Mouse (Mus musculus) fat pad, adult 2 months (tissue): ENCODE data around the gene E330009J07Rik.

Experiments
- DNase-seq: peaks from one replicate; pipeline ENCODE4 v3.0.0-alpha.2; 2011; ENCODE audit warnings: low read depth, low spot score; ENCODE audit errors: extremely low read depth

The E330009J07Rik gene

GRCm38 (mm10) chr6:40436047-40436483 is at the start of gene E330009J07Rik:
E330009J07Rik (minus strand) TSS chr6:40436135.
- DNase-seq: no peak

- DNase-seq: no peak
Measured at GRCm38 (mm10) chr6:40482318-40482717, 46.4 kb upstream of the E330009J07Rik start.

- no peak for DNase-seq
Measured at GRCm38 (mm10) chr6:40479705-40480104, 43.8 kb upstream of the E330009J07Rik start.

DNA sequence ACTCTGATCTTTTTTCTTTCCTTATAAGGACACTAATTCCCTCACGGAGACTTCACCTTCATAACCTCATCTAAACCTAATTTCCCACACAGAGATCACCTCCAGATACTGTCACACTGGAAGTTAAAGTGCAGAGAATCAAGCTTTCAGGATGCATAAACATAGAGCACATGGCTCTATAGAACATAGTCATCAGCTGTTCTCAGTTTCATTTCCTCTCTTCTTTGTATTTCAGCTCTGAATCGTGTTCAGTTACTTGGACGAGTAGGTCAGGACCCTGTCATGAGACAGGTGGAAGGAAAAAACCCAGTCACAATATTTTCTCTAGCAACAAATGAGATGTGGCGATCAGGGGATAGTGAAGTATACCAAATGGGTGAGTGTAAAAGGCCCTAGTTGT is 40.2 kb upstream of the E330009J07Rik start:
- DNase-seq: no peak

DNA sequence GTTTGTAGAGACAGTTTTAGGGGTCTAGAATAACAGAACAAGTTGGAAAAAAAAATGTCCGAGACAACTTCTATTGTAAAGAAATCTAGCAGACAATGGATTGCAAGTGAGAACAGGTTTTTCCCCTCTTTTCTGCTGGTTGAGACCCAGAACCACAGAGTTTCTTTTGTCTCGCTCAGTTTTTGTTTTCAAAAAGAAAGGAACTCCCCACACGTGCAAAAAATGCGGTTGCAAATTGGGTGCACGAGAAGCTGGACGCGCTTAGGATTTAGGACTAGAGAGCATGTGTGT is 35.7 kb upstream of the E330009J07Rik start:
- DNase-seq: no peak

GRCm38 (mm10) chr6:40470916-40471719 is 35.2 kb upstream of the E330009J07Rik start, which contains the start of gene Ssbp1:
Ssbp1 (plus strand) TSS chr6:40471352.
- peak; percentile 39 for DNase-seq

DNA sequence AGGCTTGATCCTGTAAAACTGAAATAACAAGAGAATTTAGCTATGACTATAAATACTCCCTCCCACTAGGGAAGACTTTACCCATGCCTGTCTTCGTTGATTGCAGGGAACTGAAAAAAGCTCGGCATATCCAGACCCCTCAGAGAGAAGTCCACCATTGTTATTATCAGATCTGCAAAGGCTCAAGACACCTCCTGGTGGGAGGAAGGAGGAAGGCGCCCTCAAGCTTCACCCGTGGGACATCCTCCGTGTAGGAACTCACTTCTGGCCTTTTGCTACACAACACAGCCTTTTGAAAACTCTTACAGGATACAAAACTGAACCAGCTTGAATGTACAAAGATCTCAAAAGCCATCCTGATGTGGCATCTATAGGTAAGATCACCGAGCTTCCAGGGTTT is 29.8 kb upstream of the E330009J07Rik start:
- DNase-seq: no peak

DNA sequence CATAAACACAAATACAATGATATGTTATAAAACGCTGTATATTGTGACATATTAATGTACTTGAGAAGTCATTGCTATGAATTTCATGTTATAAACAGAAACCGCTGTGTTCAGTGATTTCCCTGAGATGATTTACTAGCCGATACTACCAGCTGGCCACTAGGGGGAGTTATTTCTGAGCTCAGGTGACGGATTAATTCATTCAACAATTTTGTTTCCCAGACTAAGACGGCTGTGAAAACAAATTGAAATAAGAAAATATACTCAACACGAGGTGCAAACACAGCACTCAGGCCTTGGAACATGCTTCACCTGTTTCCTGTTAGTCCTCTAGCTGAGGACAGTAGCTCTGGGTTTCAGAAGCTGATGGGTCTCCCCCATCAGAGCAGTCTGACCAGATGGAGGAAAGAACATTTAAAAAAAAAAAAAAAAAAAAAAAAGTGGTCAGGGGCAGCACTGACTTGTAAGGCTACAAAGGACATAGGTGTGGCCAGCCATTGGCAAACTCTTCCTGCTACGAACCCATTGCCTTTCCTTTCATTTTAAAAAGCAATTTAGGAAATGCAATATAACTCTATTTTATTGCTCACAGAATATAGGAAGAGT is 18.6 kb upstream of the E330009J07Rik start:
- DNase-seq: no peak

- DNase-seq: no peak
Measured at GRCm38 (mm10) chr6:40448626-40449025, 12.7 kb upstream of the E330009J07Rik start.

- DNase-seq: no peak
Measured at GRCm38 (mm10) chr6:40443281-40443928, 7.5 kb upstream of the E330009J07Rik start.

GRCm38 (mm10) chr6:40441755-40442154 is 5.8 kb upstream of the E330009J07Rik start:
- no peak for DNase-seq

- DNase-seq: no peak
Measured at GRCm38 (mm10) chr6:40441276-40441675, 5.3 kb upstream of the E330009J07Rik start.

DNA sequence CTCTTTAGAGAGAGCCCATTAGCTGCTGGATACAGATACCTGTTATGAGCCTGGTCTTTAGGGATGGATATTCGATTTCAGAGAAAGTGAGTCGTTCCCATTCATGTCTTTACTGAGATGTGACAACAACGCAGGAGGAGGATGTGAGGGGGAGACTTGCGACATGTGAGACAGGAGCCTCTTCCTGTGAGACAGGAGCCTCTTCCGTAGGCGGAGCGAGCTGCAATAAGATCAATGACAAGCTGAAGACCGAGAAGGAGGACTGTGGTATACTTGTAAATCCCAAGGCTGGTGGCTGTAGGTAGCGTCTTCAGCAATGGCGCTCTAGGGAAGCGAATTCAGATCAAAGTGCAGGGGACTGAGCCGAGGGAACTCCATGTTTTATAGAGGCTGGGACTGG is 3.8 kb upstream of the E330009J07Rik start:
- no peak for DNase-seq

- no peak for DNase-seq
Measured at GRCm38 (mm10) chr6:40438936-40439335, 3.0 kb upstream of the E330009J07Rik start, which contains the start of gene Wee2. Wee2 (plus strand) TSS chr6:40439088.

DNA sequence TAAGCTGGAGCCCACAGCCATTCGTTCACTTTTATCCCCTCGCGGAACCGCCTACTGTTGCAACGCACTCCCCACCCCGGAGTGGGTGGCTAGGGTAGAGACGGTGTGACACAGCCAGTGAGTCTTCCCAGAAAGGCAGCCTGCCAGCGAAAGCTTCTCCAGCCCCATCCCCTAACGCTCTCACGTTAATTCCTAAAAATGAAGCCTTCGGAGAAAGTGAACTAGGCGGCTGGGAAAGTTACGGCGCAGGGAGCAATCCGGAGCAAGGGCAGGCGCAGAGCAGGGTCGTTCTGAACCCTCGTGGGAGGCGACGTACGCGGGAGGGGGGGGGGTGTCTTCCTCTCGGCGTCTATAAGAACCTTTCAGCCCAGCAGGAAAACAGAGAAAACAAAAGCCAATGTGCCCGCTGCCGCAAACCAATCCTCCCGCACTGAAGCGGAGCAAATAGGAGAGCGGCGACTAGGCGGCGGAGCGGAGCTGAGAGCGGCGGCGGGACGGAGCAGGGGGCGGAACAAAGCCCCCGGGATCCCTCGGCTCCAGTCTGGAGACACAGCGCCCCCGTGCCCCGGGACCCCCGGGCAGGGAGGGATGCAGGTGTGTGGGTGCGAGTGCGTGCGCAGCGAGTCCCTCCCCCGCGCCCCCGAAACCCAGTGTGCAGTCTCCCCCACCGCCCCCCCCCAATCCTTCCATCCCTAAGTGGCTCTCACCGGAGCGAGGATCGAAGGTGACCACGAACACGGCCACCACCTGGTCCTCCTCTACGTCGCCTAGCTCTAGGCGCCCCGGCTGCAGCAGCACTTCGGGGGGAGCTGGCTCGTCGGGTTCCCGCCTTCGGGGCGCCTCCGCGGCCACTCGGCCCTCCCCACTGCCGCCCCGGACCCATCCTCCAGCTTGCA is 536 bp downstream of the E330009J07Rik start:
- DNase-seq: no peak

- DNase-seq: no peak
Measured at GRCm38 (mm10) chr6:40434697-40435096, 1.2 kb downstream of the E330009J07Rik start.

DNA sequence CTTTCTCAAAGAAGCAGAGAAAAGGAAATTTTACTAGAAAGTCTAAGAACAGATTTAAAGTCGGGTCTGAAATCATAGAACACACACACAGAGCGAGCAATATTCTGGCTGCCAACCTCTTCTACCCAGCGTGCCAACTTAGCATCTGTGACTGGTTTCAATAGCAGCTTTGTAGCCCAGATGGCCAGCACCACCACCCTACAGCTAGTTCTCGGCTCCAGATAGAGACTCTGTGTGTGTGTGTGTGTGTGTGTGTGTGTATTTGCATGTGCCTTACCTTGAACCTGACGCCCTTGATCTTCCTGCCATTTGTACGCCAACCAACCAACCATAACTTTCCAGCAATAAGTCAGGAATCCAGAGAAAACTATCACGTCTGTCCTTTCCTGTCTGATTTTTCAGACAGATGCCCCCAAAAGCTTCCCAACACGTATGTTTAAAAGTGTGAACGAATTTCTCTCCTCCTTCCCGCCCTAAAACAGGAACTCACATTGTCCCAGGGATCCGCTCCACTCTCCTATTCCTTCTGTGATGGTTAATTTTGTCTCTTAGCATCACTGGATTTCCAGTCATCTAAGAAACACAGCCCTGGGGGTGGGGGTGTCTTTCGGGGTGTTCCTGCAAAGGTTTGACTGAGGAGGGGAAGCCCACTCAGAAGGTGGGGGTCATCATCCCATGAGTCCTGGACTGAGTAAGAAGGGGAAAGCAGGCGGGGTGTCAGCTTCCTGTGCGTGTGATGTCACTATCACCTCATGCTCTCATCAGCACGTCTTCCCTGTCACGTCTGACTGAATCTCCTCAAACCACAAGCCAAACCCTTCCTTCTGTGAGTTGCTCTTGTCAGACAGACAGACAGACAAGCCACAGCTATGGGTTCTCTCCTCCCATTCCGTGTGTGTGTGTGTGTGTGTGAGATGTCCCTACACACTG is 3.3 kb downstream of the E330009J07Rik start:
- no peak for DNase-seq

- no peak for DNase-seq
Measured at GRCm38 (mm10) chr6:40431812-40432211, 4.1 kb downstream of the E330009J07Rik start.

DNA sequence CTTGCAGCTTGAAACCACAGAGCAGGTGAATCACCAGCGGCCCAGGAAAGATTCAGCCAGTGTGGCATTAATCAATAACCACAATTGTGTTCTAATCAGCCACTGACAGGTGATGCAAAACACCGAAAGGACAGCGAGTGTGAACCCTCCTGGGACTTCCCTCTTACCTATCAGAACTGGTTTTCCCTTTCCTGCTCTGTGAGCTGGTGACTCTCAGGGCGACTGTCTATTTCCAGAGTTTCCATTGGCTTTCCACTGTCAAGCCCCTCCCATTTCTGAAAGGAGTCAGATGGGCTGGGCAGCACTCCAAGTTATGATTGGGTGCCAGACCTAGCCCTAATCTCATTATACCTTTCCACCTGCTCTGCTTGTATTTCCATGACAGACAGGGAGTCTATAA is 4.6 kb downstream of the E330009J07Rik start:
- no peak for DNase-seq

DNA sequence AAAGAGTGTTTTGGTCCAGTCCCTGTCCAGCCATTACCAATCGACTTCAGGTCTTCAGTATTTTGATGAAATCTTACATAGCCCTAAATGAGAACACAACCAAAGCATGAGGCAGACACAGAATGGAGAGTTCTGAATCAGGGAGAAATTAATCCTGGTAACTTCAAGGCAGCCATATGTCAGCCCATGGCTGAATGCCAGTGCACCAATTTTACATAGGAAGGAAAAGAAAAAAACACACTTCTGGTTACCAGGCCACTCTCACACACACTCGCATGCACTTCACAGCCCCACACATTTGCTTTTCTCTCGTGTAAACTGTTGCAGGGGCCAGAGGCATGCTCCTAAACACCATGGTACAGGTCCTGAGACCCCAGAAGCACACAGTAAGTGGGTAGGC is 5.1 kb downstream of the E330009J07Rik start:
- DNase-seq: no peak
